Mouse (Mus musculus) spleen, adult 2 months (tissue): ENCODE measurements around the gene Nlrp6.

Source experiments
- CTCF ChIP-seq: fragments of 200-500 bp; IDR thresholded peaks from 2 replicates; pipeline ENCODE4 v1.5.1; 2011; ENCODE audit warnings: mild to moderate bottlenecking, inconsistent platforms; ENCODE audit not compliant: insufficient read depth, insufficient read length, insufficient replicate concordance; ENCODE audit errors: extremely low read depth
- POLR2A ChIP-seq: fragments of 200-500 bp; IDR thresholded peaks from 2 replicates; pipeline ENCODE4 v1.6.1; 2011; ENCODE audit warnings: low read depth, low read length, inconsistent platforms

DNA sequence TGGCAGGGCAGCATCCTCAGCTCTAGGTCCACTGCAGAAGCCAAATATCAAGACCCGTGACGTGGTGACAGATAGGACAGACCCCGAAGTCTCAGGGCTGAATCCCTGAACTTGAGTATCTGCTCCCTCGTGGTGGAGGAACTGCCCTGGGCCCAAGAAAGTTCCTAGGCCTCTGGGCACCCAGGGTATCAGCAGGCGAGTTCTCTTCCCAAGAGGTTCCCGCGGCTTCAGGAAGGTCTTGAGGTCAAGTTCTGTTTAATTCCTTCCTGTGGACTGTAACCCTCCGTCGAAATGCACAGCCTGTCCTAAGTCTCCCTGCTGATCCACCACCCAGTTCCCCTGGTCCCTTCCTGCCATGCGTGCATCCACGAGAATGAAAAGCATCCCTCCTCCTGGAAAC, 32.4 kb downstream of the Nlrp6 start:
- TF ChIP-seq CTCF (no peak), POLR2A (no peak)
